Mouse (Mus musculus) intestine, postnatal 0 days (tissue): ENCODE results near the gene Serpina16. TPM values are rescaled to one million over a fixed set of nuclear protein-coding genes. Genes with fewer than 3 reads are reported as not detected.
A peak's percentile ranks its signal among the peaks of the same experiment; 100 is the strongest.

Experiments used
- ATAC-seq: fragments of 200-750 bp; cut with Nextera tagmentation; 2 replicates; pipeline ENCODE4 v1.8.0; 2017; ENCODE audit warnings: mild to moderate bottlenecking, moderate TSS enrichment, moderate library complexity
- H3K27ac ChIP-seq: fragments of 300-500 bp; sonication (generic); 2 replicates; pipeline ENCODE4 v1.5.1; 2014; ENCODE audit warnings: mild to moderate bottlenecking, low read depth, low read length, moderate library complexity
- H3K27me3 ChIP-seq: fragments of 300-500 bp; sonication (generic); replicated peaks from 2 replicates; pipeline ENCODE4 v1.6.1; 2014; ENCODE audit warnings: low read length, mixed read lengths; ENCODE audit not compliant: control insufficient read depth, insufficient read depth
- H3K36me3 ChIP-seq: fragments of 300-500 bp; sonication (generic); 2 replicates; pipeline ENCODE4 v1.6.1; 2014; ENCODE audit warnings: mild to moderate bottlenecking, moderate library complexity; ENCODE audit not compliant: control insufficient read depth, insufficient read depth
- H3K4me1 ChIP-seq: fragments of 300-500 bp; sonication (generic); replicated peaks from 2 replicates; pipeline ENCODE4 v1.6.1; 2014; ENCODE audit warnings: antibody characterized with exemption, low read length, mixed read lengths; ENCODE audit not compliant: control insufficient read depth, insufficient read depth
- H3K4me2 ChIP-seq: fragments of 300-500 bp; sonication (generic); replicated peaks from 2 replicates; pipeline ENCODE4 v1.6.1; 2014; ENCODE audit warnings: low read depth, mild to moderate bottlenecking, moderate library complexity
- H3K4me3 ChIP-seq: fragments of 300-500 bp; sonication (generic); 2 replicates; pipeline ENCODE4 v1.5.1; 2014; ENCODE audit warnings: low read depth, low read length
- H3K9ac ChIP-seq: fragments of 300-500 bp; sonication (generic); 2 replicates; pipeline ENCODE4 v1.6.1; 2014; ENCODE audit warnings: mild to moderate bottlenecking, low read depth, low read length
- H3K9me3 ChIP-seq: fragments of 300-500 bp; sonication (generic); 2 replicates; pipeline ENCODE4 v1.6.1; 2016; ENCODE audit warnings: mixed run types; ENCODE audit not compliant: control insufficient read depth
- CTCF ChIP-seq: sonication (generic); IDR thresholded peaks from 2 replicates; pipeline ENCODE4 v1.5.1; 2016; ENCODE audit warnings: low read depth, mild to moderate bottlenecking, control low read depth, antibody characterized with exemption, moderate library complexity
- WGBS: fragments of 180-500 bp; shearing (Covaris S2); extraction: QIAGEN DNeasy Blood & Tissue Kit; methylation state at CpG from one replicate; pipeline ENCODE4 v1.1.7; 2014; 5-methylcytosine and 5-hydroxymethylcytosine counted together
- polyA plus RNA-seq: library from polyadenylated mRNA; unstranded; fragments of >200 nt; fragmentation: Nextera tagmentation; extraction: Ambion mirVana; gene quantifications from 2 replicates; pipeline ENCODE4 v1.2.1, GENCODE M21; 2015

The Serpina16 gene
- not detected in 2 replicates for polyA plus RNA-seq

DNA sequence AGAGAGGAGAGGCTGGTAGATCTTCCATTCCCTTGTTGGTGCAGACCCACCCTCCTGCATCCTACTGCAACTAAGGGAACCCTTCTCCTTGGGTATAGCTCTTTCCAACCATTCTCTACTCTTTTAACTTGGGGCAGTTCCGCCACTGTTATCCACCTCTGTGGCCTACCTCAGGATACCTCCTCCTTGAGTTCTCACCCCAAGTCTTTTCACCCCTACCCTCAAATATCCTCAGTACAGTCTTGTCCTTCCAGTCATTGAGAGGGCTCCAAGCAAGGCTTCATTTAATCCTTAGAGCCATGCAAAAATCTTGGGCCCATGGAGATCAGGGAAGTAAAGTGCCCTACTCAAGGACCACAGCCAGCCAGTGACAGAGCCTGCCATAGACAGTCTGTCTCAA is at the start of gene Serpina16:
Gene Serpina16 (minus strand): TSS at position 101 of the 400 bp plus-strand sequence.
- 100% methylated on average over 1 of the region's 1 CpGs for WGBS
- ATAC-seq = no peak
- TF ChIP-seq CTCF = no peak
- no peaks in the 10 kb centered on the region for H3K9me3 ChIP-seq
- no peaks in the 10 kb centered on the region for H3K4me1 ChIP-seq
- H3K9ac ChIP-seq = no peak within 1 kb of the TSS
- no peak within 1 kb of the TSS for H3K4me2 ChIP-seq
- H3K36me3 ChIP-seq = no peaks in the 10 kb centered on the region
- H3K27ac ChIP-seq = no peak within 1 kb of the TSS
- H3K4me3 ChIP-seq = no peak within 1 kb of the TSS
- H3K27me3 ChIP-seq = no peaks in the 10 kb centered on the region

DNA sequence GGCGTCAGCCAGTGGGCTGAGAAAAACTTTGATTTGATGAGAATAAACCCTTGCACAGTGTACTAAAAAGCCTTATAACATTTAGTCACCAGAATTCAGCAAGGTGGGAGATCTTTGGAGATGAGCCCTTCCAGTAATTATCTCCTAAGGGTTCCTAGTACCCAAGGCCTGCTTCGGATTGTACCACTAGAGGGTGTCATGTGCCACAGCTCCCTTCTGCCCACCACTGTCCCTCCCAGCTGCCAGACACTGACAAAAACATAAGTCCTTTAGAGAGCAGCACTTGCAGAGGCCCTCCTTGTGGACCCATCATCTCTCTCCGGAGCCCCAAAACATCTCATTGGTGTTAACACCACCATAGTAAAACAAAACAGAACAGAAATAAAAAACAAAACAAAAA is 35.6 kb upstream of the Serpina16 start:
- 76% methylated on average over 3 of the region's 3 CpGs for WGBS
- peak; percentile 72 for TF ChIP-seq CTCF
- no peak overlapping the region for H3K4me3 ChIP-seq
- H3K4me1 ChIP-seq = no peaks in the 10 kb centered on the region
- no peaks in the 10 kb centered on the region for H3K36me3 ChIP-seq
- ATAC-seq = no peak
- H3K27me3 ChIP-seq = no peaks in the 10 kb centered on the region
- H3K9me3 ChIP-seq = no peaks in the 10 kb centered on the region
- H3K27ac ChIP-seq = no peak overlapping the region
- no peak overlapping the region for H3K4me2 ChIP-seq
- H3K9ac ChIP-seq = no peak overlapping the region

DNA sequence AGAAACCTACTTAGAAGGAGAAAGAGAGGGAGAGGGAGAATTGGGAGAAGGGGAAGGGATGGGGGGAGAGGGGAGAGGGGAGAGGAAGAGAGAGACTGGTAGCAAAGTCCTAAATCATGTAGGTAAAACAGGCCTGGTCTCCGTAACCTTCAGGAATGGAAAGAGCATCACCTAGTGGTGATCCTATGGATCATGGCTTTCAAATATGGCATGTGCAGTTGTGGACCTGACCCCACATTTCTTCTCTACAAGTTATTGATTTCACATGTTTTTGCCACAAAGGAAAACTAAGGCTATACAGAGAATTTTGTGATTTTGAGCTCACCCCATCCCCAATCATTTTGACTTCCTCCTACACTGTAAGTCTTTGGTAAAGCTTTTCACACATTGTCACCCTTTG is 34.5 kb upstream of the Serpina16 start:
- Histone ChIP-seq H3K9me3 (no peaks in the 10 kb centered on the region), H3K9ac (no peak overlapping the region), H3K4me1 (no peaks in the 10 kb centered on the region), H3K27me3 (no peaks in the 10 kb centered on the region), H3K4me2 (no peak overlapping the region), H3K36me3 (no peaks in the 10 kb centered on the region), H3K27ac (no peak overlapping the region), H3K4me3 (no peak overlapping the region)
- ATAC-seq = no peak
- WGBS = 61% methylated on average over 1 of the region's 1 CpGs
- peak; percentile 86 for TF ChIP-seq CTCF

DNA sequence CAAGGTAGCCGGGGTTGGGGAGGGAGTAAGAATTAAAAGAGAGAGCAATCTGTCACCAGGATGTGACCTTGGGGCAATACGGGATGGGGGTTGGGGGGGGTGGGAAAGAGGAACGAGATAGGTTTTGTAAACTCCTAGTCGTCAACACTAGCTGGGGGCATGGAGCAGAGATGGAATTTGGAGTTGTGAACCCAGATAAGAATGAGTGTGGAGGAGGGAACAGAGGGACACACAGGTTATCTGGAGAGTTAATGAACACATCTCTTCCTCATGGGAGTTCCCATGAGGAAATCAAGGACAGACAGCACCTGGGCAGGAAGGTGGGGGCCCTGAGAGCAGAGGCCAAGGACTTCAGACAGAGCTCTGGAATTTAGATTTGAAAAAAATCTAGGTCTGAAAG is 30.2 kb upstream of the Serpina16 start:
- 0 out of 2 replicates have a peak overlapping the region, but pooled peaks have one; percentile 60 for H3K27ac ChIP-seq
- ATAC-seq = peak; percentile 83
- 25% methylated on average over 4 of the region's 4 CpGs for WGBS
- H3K4me2 ChIP-seq = no peak overlapping the region
- H3K4me3 ChIP-seq = no peak overlapping the region
- H3K9me3 ChIP-seq = no peaks in the 10 kb centered on the region
- H3K4me1 ChIP-seq = no peaks in the 10 kb centered on the region
- no peak for TF ChIP-seq CTCF
- no peaks in the 10 kb centered on the region for H3K27me3 ChIP-seq
- no peaks in the 10 kb centered on the region for H3K36me3 ChIP-seq
- H3K9ac ChIP-seq = no peak overlapping the region

DNA sequence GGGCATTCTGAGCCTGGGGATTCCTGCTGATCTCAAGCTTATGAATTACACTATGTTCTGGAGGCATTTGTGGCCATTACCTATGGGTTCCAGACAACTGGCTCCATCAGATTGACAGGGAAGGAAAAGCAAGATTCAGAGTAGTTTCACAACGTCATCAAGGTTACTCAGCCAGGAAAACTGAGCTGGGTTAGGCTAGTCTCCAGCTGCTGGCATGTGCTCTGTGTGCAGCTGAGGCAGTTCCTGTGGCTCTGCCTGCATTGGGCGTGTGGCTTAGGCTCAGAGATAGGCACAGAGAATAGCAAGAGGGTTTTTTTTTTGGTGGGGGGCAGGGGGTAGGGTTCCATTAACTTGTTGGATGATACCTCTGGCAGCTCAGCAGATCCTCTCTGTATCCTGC is 29.6 kb upstream of the Serpina16 start:
- Histone ChIP-seq H3K27me3 (no peaks in the 10 kb centered on the region), H3K9ac (no peak overlapping the region), H3K4me1 (no peaks in the 10 kb centered on the region), H3K9me3 (no peaks in the 10 kb centered on the region), H3K36me3 (no peaks in the 10 kb centered on the region), H3K4me2 (no peak overlapping the region), H3K4me3 (no peak overlapping the region), H3K27ac (peak overlapping the region; percentile 60; the same call in 1 of the 2 replicates)
- TF ChIP-seq CTCF = no peak
- WGBS = 36% methylated on average over 2 of the region's 2 CpGs
- peak; percentile 69 for ATAC-seq

DNA sequence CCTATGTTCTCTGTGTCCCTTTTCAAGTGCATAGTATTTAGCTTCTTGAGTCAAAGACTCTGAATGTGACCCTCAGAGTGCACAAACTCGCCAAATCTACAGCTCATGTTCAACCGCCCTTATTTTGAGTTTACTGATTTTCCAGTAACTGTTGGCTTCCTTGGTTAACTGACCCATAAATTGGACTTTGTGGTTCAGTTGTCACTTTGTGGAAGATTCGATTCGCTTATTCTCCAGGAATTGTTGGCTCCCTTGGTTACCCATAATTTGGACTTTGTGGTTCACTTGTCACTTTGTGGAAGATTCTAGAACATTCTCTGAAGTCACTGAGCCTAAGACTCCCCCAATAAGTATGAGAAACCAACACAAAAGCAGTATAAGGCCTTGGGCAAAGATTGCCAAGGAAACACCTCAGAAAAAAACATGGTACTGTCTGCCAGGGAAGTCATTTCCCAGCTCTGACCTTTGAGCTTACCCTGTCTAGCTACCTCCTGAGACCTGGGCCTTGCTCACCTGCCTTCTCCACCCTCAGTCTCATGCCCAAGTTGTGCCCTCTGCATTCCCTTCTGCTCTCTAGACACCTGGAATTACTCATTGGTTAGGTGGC is 24.3 kb upstream of the Serpina16 start:
- no peaks in the 10 kb centered on the region for H3K36me3 ChIP-seq
- H3K9me3 ChIP-seq = no peaks in the 10 kb centered on the region
- WGBS = 93% methylated on average over 4 of the region's 4 CpGs
- H3K4me2 ChIP-seq = no peak overlapping the region
- no peak overlapping the region for H3K27ac ChIP-seq
- no peak for TF ChIP-seq CTCF
- no peaks in the 10 kb centered on the region for H3K27me3 ChIP-seq
- no peak overlapping the region for H3K4me3 ChIP-seq
- no peak overlapping the region for H3K9ac ChIP-seq
- no peaks in the 10 kb centered on the region for H3K4me1 ChIP-seq
- ATAC-seq = no peak
